Mouse (Mus musculus): Measurements from ENCODE around the gene Notch2.

- TF ChIP-seq TAL1 (IDR thresholded peaks at IDR 0.05; ENCODE audit: low read length) (no peak), GATA1 (IDR thresholded peaks at IDR 0.05; ENCODE audit: low read length) (no peak)
Observed at GRCm38 (mm10) chr3:98104851-98105471, 91.6 kb downstream of the Notch2 start.

All from erythroblast, embryonic 14.5 days (primary cell).